Mouse (Mus musculus) right cerebral cortex, postnatal 36 days (tissue): ENCODE measurements around the gene Ckap2l.

Source experiments
- DNase-seq, 2 experiments: peaks; one replicate each; pipeline ENCODE4 v3.0.0; 2022; ENCODE audit warnings: low spot score in 2 of 2, mixed read lengths in 1 of 2

Ckap2l gene

DNA sequence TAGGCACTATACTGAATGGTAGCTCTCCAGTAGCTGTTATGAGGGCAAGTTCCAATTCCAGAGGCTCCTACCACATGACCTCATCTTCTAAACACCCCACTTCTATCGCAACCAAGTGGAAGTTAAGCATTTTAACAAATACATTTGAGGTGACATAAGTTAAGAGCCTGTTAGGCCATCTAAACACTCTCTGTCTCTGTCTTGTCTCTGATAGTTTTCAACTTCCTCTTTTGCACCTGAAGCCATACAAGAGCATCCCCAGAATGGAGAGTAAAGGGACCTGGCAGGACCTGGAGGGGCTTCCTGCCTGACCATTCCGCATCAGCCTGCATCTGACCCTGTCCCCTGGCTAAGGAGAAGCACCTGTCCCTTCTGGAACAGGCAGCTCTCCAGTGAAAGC, 62.3 kb downstream of the Ckap2l start:
- DNase-seq, result no peak

DNA sequence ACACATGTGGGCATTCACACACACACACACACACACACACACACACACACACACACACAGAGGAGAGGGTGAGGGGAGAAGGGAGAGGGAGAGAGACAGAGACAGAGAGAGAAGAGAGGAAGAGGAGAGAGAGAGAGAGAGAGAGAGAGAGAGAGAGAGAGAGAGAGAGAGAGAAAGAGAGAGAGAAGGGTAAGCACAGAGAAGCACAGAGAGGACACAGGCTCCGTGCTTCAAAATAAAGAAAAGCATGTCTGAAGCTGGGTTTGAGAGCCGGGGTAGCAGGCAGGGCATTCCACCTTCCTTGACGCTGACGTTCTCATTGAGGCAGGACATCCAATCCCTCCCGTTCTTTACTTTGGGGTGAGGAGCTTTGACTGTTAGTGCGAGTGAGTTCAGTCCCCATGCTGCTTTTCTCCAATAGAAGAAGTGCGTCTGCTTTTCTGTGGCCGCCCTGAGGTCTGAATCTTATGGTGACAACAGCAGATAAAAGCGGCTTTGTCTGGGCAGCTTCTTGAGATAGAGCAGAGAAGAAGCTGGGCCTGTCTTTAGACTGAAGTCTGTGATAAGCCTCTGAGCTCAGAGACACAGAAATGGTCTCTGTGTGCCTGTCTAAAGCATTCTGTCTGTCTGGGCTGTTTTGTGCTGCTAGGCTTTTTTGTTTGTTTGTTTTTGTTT, 63.1 kb downstream of the Ckap2l start:
- no peak for DNase-seq

DNA sequence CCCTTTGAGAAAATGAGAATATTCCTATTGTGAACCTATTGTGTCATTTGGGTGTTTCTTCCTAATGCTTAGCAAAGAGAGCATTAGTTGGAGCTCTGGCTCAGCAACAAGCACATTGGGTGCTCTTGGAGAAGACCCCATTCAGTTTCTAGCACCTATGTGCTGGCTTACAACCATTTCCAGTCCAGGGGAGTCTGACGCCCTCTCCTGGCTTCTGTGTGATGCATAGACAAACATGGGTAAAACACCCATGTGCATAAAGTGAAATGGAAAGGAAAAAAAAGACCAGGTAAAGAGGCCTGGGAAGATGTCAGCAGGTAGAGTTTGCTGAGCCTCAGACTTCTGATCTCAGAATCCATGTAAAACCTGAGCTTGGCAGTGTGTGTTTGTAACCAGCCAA, 63.8 kb downstream of the Ckap2l start:
- no peak for DNase-seq

DNA sequence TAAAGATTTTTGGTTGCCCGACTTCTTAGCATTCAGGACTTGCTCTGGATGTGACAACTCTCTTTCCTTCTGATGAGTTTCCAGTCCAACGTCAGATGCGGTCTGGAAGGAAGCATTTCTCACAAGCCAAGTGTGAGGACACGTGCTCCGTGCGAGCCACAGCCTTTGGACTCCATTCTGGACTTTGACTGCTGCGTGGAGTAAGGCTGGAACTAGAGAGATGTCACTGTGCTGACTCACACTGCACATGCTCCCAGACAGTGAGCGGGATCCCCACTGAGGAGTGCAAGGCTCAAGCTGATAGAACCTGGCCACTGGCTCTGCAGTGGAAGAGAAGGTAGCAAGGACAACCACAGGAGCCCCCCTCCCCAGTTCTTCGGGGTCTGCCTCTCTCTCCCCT, 64.5 kb downstream of the Ckap2l start:
- DNase-seq, result no peak

DNA sequence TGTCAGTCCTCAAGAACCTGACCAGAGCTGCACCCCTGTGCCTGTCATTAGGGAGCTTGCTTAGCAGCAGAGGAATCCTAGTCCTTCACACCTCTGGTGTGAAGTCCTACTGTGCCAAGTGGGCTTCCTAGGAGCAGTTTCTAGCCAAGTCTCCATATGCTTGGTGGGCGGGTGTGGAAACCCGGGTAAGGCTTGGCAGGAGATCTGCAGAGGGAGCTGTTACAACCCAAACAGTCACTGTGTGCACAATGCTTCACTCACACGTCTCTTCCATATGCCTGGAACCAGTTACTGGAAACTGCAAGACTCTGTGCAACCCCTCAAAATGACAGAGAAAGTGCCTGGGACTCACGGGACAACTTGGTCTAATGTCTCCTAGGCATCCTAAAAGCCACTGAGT, 65.0 kb downstream of the Ckap2l start:
- peak; percentile 81 to 90 for DNase-seq

DNA sequence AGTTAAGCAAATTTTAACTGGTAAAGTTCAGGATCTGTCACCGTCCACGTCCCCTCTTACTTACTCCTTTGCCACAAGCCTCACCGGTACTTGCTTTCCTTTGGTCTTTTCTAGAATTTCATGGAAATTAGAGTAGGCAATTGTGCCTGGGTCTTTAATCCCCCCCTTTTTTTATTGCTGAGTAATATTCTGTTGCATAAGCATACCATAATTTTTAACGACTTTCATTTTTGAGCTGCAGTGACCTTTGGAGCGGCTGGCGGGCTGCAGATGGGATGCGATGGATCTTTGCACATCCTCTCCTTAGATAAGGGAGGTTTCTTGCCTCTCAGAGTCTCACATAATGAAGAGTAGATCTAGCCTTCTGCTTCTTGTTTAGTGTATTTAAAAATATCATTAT, 67.7 kb downstream of the Ckap2l start:
- DNase-seq, result no peak

DNA sequence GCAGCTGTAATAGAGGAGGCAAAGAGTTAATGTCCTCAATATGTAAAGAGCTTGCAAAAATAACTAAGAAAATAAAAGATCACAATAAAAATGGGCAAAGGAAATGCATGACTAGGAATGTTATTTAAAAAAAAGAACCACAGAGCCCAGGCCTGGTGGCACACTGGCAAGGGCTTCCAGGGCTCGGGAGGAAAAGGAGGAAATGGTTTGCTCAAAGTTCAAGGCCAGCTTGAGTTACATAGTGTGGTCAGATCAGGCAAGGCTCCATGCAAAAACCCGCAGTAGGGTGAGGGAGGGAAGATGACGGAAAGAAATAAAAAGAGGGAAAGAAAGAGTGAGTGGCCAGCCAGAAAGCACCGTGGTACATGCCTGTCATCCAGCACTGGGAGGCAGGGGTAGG, 68.4 kb downstream of the Ckap2l start:
- no peak for DNase-seq

DNA sequence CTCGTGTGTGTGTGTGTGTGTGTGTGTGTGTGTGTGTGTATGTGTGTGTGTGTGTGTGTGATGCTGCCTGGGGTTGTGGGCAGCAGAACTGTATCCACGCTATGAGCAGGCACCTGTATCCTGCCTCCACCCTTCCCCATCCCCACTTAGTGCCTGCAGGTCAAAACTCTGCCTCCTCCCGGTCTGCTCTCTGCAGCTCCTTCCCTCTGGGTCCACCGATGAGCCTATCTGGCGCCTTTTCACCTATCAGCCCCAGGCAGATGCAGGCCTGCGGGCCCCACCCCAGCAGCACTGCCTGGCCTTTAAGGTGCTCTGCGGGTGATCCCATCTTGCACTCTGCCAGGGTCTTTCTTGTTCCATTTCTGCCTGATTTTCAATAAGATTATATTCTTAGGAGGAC, 69.3 kb downstream of the Ckap2l start:
- DNase-seq, result no peak

DNA sequence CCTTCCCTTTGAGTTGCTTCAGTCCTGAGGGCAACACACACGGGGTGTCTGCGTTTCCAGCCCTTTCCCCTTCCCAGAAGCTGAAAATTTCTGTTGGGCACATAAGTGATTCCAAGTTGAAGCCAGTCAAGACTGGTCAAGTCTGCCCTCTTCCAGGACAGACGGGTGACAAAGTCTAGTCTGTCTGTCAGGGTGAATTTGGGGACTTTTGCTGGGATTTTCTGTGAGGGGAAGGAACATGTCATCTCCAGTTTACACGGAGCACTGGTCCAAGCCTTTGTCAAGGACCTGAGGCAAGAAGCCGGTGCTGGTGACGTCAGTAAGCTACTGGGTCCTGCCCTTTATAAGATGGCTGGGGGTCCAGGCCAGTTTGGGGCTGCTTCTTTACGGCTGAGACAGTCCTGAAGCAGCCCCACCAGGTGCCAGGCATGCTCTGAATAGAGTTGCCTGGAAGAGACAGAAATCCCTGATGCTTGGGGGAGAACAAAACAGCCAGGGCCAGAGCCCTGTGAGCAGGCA, 69.9 kb downstream of the Ckap2l start:
- DNase-seq, result no peak

DNA sequence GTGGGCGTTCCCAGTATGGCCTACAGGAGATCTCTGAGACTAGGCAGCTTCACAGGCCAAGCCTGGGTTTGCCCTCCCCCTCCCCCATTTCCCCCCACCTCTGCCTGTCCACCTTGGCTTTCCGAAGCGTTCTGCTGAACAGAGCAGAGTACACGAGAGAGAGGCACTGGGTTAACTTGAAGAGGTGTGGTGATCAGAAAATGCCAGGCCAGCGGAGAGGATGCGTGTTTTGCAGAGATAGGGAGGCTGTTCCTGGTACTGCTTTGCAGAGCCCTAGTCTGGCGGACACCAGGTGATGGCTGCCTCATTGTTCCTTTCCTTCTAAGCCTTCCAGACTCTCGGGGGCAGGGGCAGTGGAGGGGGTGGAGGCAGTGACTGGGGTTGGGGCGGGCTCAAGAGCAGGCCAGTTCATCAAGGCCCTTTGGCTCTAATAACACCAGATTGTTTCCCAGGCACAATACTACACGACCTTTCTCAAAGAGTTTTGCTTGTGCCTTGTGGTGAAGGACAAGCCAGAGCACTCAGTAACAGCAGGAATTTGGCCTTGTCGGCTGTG, 70.6 kb downstream of the Ckap2l start:
- no peak for DNase-seq

DNA sequence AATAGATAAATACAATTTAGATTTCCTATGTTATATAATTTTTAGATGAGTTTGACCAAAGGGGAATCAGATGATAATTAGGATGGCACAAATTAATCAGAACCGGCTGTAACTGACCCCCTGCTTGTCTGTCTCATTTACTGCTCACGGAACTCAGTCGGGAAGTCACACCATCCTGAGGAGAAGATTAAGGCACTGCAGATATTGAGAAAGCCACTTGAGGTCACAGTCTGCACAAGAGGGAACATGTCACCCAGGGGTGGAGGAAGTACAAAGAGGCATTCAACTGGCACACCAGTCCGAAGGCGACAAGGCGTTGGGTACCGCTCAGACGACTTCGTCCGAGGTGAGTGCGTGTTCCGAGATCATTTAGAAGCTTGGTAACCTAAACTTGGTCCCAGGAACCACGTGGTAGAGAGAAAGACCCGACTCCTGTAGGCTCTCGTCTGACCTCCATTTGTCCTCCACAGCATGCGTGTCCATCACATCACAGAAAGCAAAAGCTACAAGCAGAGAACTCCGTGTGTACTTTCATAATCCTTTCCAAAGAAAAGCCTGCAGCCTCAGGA, 71.7 kb downstream of the Ckap2l start:
- DNase-seq, result no peak

DNA sequence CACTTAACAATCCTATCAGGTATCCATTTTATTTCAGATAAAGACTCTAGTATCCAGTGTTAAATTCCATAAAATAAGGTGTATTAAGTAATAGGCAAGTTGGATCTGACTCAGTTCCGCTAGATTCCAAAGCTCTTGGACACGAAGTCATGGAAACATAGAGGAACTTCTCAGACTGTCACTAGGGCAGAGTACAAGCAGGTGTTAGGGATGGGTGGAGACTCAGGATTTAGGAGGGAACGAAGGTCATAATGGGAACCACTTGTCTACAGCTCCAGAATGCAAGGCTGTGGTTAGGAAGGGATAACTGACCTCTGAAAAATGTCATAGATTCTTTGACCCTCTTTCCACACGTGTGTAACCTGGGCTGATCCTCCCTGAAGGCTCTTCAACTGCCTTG, 72.8 kb downstream of the Ckap2l start:
- no peak for DNase-seq

DNA sequence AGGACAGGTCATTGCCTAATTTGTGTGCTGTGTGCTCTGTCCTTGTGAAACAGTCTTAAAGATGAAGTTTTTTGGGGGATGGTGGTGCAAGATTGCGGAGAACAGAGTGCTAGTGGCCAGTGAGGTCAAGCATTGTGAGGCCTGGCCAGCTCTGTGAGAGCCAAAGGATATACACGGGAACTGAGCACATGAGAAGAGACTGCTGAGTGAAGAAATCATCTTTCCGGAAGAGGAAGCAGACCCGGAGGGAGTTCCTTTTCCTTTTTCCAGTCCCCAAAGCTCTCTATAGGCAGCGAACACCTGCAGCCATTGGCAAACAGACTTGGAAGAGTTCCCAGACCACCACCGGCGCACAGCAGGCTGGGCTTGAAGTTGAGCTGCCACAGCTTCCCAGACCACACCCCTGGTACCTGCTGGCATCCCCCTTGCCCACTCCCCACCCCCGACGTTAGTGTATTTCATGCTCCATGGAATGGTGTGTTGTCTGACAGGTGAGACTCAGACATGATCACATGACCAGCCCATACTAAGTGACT, 75.8 kb downstream of the Ckap2l start:
- DNase-seq, result no peak

DNA sequence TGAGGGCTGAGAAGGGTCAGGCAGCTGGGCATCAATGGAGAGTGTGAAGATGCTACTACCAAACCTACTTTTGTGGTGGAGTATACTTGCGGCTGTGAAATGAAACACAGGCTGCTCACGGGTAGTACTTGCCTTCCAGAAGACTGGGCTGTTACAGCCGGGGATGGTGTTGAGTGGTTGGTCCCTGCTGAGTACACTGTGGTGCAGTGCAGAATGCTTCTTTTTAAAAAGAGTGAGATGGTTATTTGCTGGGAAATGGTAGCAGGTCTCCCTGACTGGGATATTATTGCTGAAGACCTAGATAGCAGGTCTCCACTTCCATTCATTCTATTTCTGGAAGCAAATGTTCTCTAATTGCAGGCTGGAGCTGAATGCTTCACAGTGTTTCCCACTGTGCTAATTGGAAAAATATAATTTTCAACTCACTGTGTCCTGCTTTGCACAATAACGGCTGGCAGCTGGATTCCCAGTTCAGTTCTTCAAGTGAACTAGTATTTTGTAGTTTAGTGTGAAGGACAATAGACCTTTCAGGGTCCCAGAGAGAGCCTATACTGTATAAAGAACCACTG, 78.4 kb downstream of the Ckap2l start:
- no peak for DNase-seq
